Mouse (Mus musculus) limb, embryonic 10.5 days (tissue): ENCODE measurements around the gene Rbms2. TPM values are rescaled to one million over a fixed set of nuclear protein-coding genes. Genes with fewer than 3 reads are reported as not detected.

Experiments
- microRNA counts: library from miRNA; unstranded; fragments of <30 nt; microRNA quantifications from one replicate; lab custom pipeline; 2017
- microRNA-seq: library from miRNA; unstranded; fragments of <30 nt; microRNA quantifications from one replicate; pipeline ENCODE4, GENCODE M21; 2017
- polyA plus RNA-seq: library from polyadenylated mRNA; unstranded; fragments of >200 nt; fragmentation: Nextera tagmentation; extraction: Ambion mirVana; gene quantifications from 2 replicates; pipeline ENCODE4 v1.2.1, GENCODE M21; 2016

The Rbms2 gene
- polyA plus RNA-seq, 1 experiment from 2014 or later, result 32.5 TPM

MicroRNAs within 50 kb of the gene (microRNA counts, 519-probe panel; counts per million panel counts)
- microRNA mmu-miR-677 (lab: Ali Mortazavi, UCI), result 684 counts per million, percentile 72 among the panel's probes with 10 or more counts

Small RNA genes lying within 50 kb of the gene (microRNA-seq; reads per million reads assigned to microRNA genes)
- gene Mir677, result 33.4 reads per million, percentile 36 among the genes with 10 or more reads in this experiment

Other genes with a start within 250 kb of the Rbms2 start
- not detected in 2 replicates for gene Hsd17b6, start 172.7 kb downstream of the Rbms2 start, polyA plus RNA-seq
- 99.0 and 109 TPM in 2 replicates for gene Prim1, start 165.1 kb downstream of the Rbms2 start, polyA plus RNA-seq
- gene Naca, start 144.7 kb downstream of the Rbms2 start, polyA plus RNA-seq, result 898 and 1,037 TPM in 2 replicates
- gene Ptges3, start 121.3 kb downstream of the Rbms2 start, polyA plus RNA-seq, result 668 and 708 TPM in 2 replicates
- 2,336 and 2,543 TPM in 2 replicates for gene Atp5b, start 97.0 kb downstream of the Rbms2 start, polyA plus RNA-seq
- gene Baz2a, start 88.7 kb downstream of the Rbms2 start, polyA plus RNA-seq, result 12.3 and 14.4 TPM in 2 replicates
- 1.7 and 1.9 TPM in 2 replicates for gene Gls2, start 14.2 kb upstream of the Rbms2 start, polyA plus RNA-seq
- gene Spryd4, start 31.5 kb upstream of the Rbms2 start, polyA plus RNA-seq, result 33.3 and 34.4 TPM in 2 replicates
- gene Mip, start 45.5 kb upstream of the Rbms2 start, polyA plus RNA-seq, result 0.08 and 0.33 TPM in 2 replicates
- 127 and 135 TPM in 2 replicates for gene Timeless, start 51.8 kb upstream of the Rbms2 start, polyA plus RNA-seq
- gene Apon, start 73.8 kb upstream of the Rbms2 start, polyA plus RNA-seq, result 0.87 and 0.90 TPM in 2 replicates
- gene Apof, start 88.4 kb upstream of the Rbms2 start, polyA plus RNA-seq, result not detected in 2 replicates
- gene Stat2, start 90.3 kb upstream of the Rbms2 start, polyA plus RNA-seq, result 9.3 and 11.5 TPM in 2 replicates
- gene Il23a, start 118.5 kb upstream of the Rbms2 start, polyA plus RNA-seq, result not detected in 2 replicates
- gene Pan2, start 123.0 kb upstream of the Rbms2 start, polyA plus RNA-seq, result 37.2 and 41.8 TPM in 2 replicates
- 313 and 334 TPM in 2 replicates for gene Cnpy2, start 142.2 kb upstream of the Rbms2 start, polyA plus RNA-seq
- 248 and 251 TPM in 2 replicates for gene Cs, start 157.4 kb upstream of the Rbms2 start, polyA plus RNA-seq
- 5.6 and 9.1 TPM in 2 replicates for gene Coq10a, start 188.7 kb upstream of the Rbms2 start, polyA plus RNA-seq
- gene Ankrd52, start 196.8 kb upstream of the Rbms2 start, polyA plus RNA-seq, result 15.9 and 16.5 TPM in 2 replicates
- gene Slc39a5, start 220.9 kb upstream of the Rbms2 start, polyA plus RNA-seq, result 0.21 TPM in 1 of 2 replicates, not detected in the other
- gene Nabp2, start 231.2 kb upstream of the Rbms2 start, polyA plus RNA-seq, result 98.7 and 133 TPM in 2 replicates
- gene Rnf41, start 231.4 kb upstream of the Rbms2 start, polyA plus RNA-seq, result 41.9 and 43.6 TPM in 2 replicates